Mouse (Mus musculus) C2C12 (cell line): ENCODE measurements around the gene Nars2.

ENCODE experiments used
- CEBPB ChIP-seq: IDR thresholded peaks from one replicate; pipeline ENCODE4 v1.6.1; 2011; ENCODE audit warnings: low read depth, mild to moderate bottlenecking, control low read depth, moderate library complexity
- CTCF ChIP-seq: IDR thresholded peaks from one replicate; pipeline ENCODE4 v1.5.1; 2011; ENCODE audit not compliant: control insufficient read depth, insufficient read depth, insufficient read length
- FOSL1 ChIP-seq: IDR thresholded peaks from one replicate; pipeline ENCODE4 v1.8.0; 2011; ENCODE audit warnings: mild to moderate bottlenecking, low read length; ENCODE audit not compliant: poor library complexity, insufficient read depth, severe bottlenecking
- MAX ChIP-seq: IDR thresholded peaks from one replicate; pipeline ENCODE4 v1.6.1; 2011; ENCODE audit warnings: mild to moderate bottlenecking, control low read depth
- USF1 ChIP-seq: IDR thresholded peaks from one replicate; pipeline ENCODE4 v1.6.1; 2011; ENCODE audit warnings: low read depth, mild to moderate bottlenecking, control low read depth, moderate library complexity

DNA sequence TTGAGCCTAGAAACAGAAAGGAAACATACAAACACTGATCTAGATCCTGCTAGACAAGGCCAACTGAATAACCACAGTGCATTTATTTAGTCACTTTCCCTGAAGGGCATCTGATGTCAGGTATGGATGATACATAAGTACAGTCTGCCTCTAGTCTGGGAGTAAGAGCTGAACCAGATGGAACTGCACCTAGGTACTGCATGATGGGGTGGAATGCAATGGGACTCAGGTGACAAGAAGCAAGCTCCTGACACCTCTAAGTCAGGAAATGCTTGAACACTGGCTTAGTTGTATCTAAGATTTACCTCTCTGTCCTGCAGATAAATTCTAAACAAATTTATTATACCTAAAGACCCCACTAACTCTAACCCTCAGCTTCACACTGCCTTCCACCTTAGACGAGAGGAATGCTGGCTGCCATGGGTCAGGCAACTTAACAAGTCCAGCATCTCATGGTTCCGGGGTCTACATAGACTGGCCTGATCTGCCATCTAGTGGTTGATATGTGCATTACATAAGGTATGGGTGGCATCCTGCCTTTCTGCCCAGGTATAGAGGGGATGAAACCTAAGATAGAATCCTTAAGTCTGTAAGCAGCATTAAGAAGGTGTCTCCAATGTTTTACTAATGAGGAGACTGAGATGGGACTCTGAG is 35.7 kb upstream of the Nars2 start:
- TF ChIP-seq CTCF (peak; percentile 7), MAX (no peak), CEBPB (no peak), USF1 (no peak), FOSL1 (no peak)
